Mouse (Mus musculus): ENCODE data around the gene Il11ra2. TPM values are rescaled to one million over a fixed set of nuclear protein-coding genes. Genes with fewer than 3 reads are reported as not detected.

The Il11ra2 gene
- polyA plus RNA-seq, 1 experiment from 2014 or later: not detected

Other genes starting within 250 kb of the Il11ra2 start
- not detected in 2 replicates for gene Gm21586, start 222.5 kb downstream of the Il11ra2 start, polyA plus RNA-seq (2014; fragmentation: Nextera tagmentation; extraction: Ambion mirVana)
- gene Gm2163, start 195.1 kb downstream of the Il11ra2 start, polyA plus RNA-seq (2014; fragmentation: Nextera tagmentation; extraction: Ambion mirVana): not detected in 2 replicates
- gene Fam205a2, start 133.7 kb downstream of the Il11ra2 start, polyA plus RNA-seq (2014; fragmentation: Nextera tagmentation; extraction: Ambion mirVana): not detected in 2 replicates
- gene Gm10591, start 49.7 kb downstream of the Il11ra2 start, polyA plus RNA-seq (2014; fragmentation: Nextera tagmentation; extraction: Ambion mirVana): not detected in 2 replicates
- gene Gm2564, start 32.2 kb downstream of the Il11ra2 start, polyA plus RNA-seq (2014; fragmentation: Nextera tagmentation; extraction: Ambion mirVana): not detected in 2 replicates
- gene Ccl27b, start 6.6 kb downstream of the Il11ra2 start, polyA plus RNA-seq (2014; fragmentation: Nextera tagmentation; extraction: Ambion mirVana): not detected in 2 replicates
- 1.3 and 1.4 TPM in 2 replicates for gene 4930578G10Rik, start 73.7 kb upstream of the Il11ra2 start, polyA plus RNA-seq (2014; fragmentation: Nextera tagmentation; extraction: Ambion mirVana)
- not detected in 2 replicates for gene Ccl19, start 94.7 kb upstream of the Il11ra2 start, polyA plus RNA-seq (2014; fragmentation: Nextera tagmentation; extraction: Ambion mirVana)
- 0.19 and 0.42 TPM in 2 replicates for gene Ccl21a, start 112.1 kb upstream of the Il11ra2 start, polyA plus RNA-seq (2014; fragmentation: Nextera tagmentation; extraction: Ambion mirVana)
- 0.05 and 0.11 TPM in 2 replicates for gene Fam205a1, start 192.0 kb upstream of the Il11ra2 start, polyA plus RNA-seq (2014; fragmentation: Nextera tagmentation; extraction: Ambion mirVana)
- 0.57 and 0.66 TPM in 2 replicates for gene Gm12394, start 194.9 kb upstream of the Il11ra2 start, polyA plus RNA-seq (2014; fragmentation: Nextera tagmentation; extraction: Ambion mirVana)
- gene Fam205c, start 212.3 kb upstream of the Il11ra2 start, polyA plus RNA-seq (2014; fragmentation: Nextera tagmentation; extraction: Ambion mirVana): 0.40 and 0.87 TPM in 2 replicates